Mouse (Mus musculus) forebrain, embryonic 12.5 days (tissue): ENCODE data around the gene Gm20388. TPM values are rescaled to one million over a fixed set of nuclear protein-coding genes. Genes with fewer than 3 reads are reported as not detected.
A peak's percentile ranks its signal among the peaks of the same experiment; 100 is the strongest.

Experiments
- ATAC-seq: fragments of 200-750 bp; cut with Nextera tagmentation; 2 replicates; pipeline ENCODE4 v1.8.0; 2017; ENCODE audit warnings: moderate TSS enrichment; ENCODE audit not compliant: low FRiP score
- H3K27ac ChIP-seq: fragments of 300-500 bp; sonication (generic); 2 replicates; pipeline ENCODE4 v1.5.1; 2016; ENCODE audit warnings: mild to moderate bottlenecking
- H3K27me3 ChIP-seq: fragments of 300-500 bp; sonication (generic); 2 replicates; pipeline ENCODE4 v1.6.1; 2016; ENCODE audit warnings: mild to moderate bottlenecking
- H3K36me3 ChIP-seq: fragments of 300-500 bp; sonication (generic); replicated peaks from 2 replicates; pipeline ENCODE4 v1.6.1; 2016; ENCODE audit warnings: mild to moderate bottlenecking
- H3K4me1 ChIP-seq: fragments of 300-500 bp; sonication (generic); 2 replicates; pipeline ENCODE4 v1.6.1; 2016
- H3K4me2 ChIP-seq: fragments of 300-500 bp; sonication (generic); 2 replicates; pipeline ENCODE4 v1.6.1; 2016; ENCODE audit warnings: mild to moderate bottlenecking, moderate library complexity
- H3K4me3 ChIP-seq: fragments of 300-500 bp; sonication (generic); replicated peaks from 2 replicates; pipeline ENCODE4 v1.5.1; 2016; ENCODE audit warnings: mild to moderate bottlenecking
- H3K9ac ChIP-seq: fragments of 300-500 bp; sonication (generic); 2 replicates; pipeline ENCODE4 v1.6.1; 2016; ENCODE audit warnings: mild to moderate bottlenecking
- H3K9me3 ChIP-seq: fragments of 300-500 bp; sonication (generic); 2 replicates; pipeline ENCODE4 v1.6.1; 2016
- WGBS: fragments of 180-500 bp; shearing (Covaris S2); methylation state at CpG from one replicate; pipeline ENCODE4 v1.1.7; 2016; 5-methylcytosine and 5-hydroxymethylcytosine counted together
- polyA plus RNA-seq: library from polyadenylated mRNA; unstranded; fragments of >200 nt; fragmentation: Nextera tagmentation; extraction: Ambion mirVana; gene quantifications from 2 replicates; pipeline ENCODE4 v1.2.1, GENCODE M21; 2016

Gm20388 gene
- polyA plus RNA-seq, 1 experiment from 2014 or later = not detected

DNA sequence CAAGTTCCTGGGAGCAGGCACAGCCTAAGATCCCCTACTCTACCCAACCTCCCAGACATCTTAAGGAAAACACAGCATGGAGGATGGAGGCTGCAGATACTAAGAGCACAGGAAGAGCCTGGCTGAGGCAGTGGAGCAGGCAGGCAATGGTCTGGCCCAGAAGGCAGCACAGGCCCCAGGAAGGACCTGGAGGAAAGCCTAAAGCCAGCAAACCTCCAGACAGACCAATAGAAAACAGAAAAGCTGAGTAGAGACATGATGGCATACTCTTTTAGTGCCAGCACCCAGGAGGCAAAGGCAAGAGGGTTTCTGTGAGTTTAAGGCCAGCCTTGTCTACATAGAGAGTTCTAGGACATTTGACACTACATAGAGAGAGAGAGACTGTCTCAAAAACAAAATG, 1702.8 kb downstream of the Gm20388 start:
- H3K4me3 ChIP-seq = no peak overlapping the region
- no peak for ATAC-seq
- H3K27ac ChIP-seq = no peak overlapping the region
- no peak overlapping the region for H3K9ac ChIP-seq
- H3K36me3 ChIP-seq = peaks cover 77% of the 10 kb centered on the region
- H3K27me3 ChIP-seq = no peaks in the 10 kb centered on the region
- no peaks in the 10 kb centered on the region; the same call in 1 of the 2 replicates for H3K4me1 ChIP-seq
- H3K9me3 ChIP-seq = no peaks in the 10 kb centered on the region
- H3K4me2 ChIP-seq = no peak overlapping the region

DNA sequence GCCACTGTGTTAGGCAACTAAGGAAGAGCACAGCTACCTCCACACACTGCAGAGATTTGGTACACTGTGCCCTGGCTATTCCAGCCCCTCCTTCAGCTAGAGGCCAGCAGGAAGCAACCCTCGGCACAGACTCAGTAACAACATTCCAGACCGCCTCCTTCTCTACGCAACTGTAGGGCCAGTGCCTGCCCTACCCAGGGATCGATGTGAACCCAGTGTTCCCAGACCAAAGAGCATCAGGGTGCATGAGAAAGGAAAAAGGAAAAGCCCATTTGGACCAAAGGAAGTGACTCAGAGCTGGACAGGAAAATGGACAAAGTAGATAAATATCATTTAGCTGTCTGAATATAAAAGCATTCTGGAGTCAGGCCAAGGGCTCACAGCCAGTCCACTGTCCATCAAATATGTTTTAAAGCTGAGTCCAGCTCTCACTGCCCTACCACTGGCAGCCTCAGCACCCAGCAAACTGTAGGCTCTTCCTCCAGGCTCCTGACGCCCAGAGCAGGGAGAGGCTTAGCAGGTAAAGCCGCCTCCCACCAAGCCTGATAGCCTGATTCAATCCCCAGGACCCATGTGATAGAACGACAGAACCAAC, 1708.9 kb downstream of the Gm20388 start:
- Histone ChIP-seq H3K9ac (no peak overlapping the region), H3K27me3 (no peaks in the 10 kb centered on the region), H3K4me1 (peaks cover 17% of the 10 kb centered on the region; the same call in 1 of the 2 replicates), H3K4me2 (no peak overlapping the region), H3K36me3 (peaks cover 33% of the 10 kb centered on the region), H3K27ac (no peak overlapping the region), H3K9me3 (no peaks in the 10 kb centered on the region), H3K4me3 (no peak overlapping the region)
- ATAC-seq = no peak
- WGBS = 79% methylated on average over 7 of the region's 7 CpGs

DNA sequence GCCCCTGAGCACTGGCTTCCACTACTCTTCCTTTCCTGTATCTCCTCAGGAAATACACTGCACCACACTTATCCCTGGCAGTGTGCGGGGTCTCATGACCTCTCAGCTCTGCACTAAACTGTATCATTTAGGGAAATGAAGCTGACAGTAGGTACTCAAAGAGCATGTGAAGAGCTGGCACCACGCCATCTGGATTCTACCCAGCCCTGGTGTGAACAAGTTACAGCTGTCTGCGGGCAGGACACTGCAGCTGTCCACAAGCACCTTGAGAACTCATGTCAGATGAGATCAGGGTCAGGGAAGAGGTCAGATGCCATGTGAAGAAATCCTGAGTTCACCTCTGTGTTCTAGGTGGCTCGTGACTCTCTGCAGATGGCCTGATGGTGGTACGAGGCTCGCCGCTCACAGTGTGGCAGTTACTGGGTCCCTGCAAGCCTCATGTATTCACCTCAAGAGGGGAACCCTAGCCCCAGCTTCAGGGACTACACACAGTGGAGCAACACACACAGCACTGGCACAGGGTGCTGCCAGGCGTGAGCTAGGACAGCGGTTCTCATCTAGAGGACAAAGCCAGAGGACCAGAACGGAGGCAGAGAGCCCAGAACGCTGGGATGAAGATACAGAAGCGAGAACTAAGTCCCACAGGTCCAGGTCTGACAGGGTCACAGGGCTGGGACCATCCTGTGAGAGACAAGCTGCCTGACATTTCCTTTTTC, 1710.3 kb downstream of the Gm20388 start:
- H3K4me2 ChIP-seq = no peak overlapping the region
- H3K9me3 ChIP-seq = no peaks in the 10 kb centered on the region
- H3K4me3 ChIP-seq = no peak overlapping the region
- no peaks in the 10 kb centered on the region for H3K27me3 ChIP-seq
- no peak for ATAC-seq
- 88% methylated on average over 12 of the region's 12 CpGs for WGBS
- H3K4me1 ChIP-seq = peaks cover 28% of the 10 kb centered on the region
- H3K27ac ChIP-seq = no peak overlapping the region
- no peak overlapping the region for H3K9ac ChIP-seq
- H3K36me3 ChIP-seq = peaks cover 33% of the 10 kb centered on the region

DNA sequence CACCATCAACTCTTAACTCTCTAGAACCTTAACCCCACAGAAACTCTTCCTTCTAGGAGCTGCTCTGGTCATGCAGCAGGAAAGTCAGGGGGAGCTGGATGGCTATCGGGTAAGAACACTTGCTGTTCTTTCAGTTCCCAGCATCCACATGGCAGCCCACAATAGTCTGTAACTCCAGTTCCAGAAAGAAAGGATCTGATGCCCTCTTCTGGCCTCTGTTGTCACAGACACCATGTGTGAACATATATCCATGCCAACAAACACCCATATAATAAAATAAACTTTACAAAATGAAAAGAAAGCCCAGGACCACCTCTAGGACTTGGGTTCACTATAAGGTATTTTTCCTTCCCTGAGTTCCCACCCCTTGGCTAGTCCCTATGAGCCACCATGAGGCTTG, 1711.2 kb downstream of the Gm20388 start:
- no peak for ATAC-seq
- H3K36me3 ChIP-seq = peaks cover 32% of the 10 kb centered on the region

DNA sequence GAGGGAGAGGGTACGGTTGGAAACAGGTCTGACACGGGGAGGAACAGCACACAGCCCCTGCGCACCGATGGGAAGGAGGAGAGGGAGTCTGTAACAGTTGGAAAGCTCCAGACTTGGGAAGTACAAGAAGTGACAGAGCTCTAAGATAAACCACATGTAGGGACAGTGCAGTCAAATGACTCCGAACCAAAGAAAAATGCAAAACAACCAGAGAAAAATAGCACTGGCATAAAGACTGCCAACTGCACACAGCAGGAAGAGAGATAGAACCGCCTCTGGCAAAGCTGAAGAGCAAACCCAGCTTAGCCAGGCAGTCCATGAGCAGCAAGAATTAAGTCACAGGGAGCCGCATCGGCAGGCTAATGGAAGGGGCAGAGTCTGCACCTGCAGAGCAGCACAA, 1712.4 kb downstream of the Gm20388 start:
- H3K27ac ChIP-seq = no peak overlapping the region
- H3K9me3 ChIP-seq = no peaks in the 10 kb centered on the region
- peaks cover 32% of the 10 kb centered on the region for H3K4me1 ChIP-seq
- WGBS = 84% methylated on average over 8 of the region's 8 CpGs
- H3K27me3 ChIP-seq = no peaks in the 10 kb centered on the region
- H3K4me3 ChIP-seq = no peak overlapping the region
- no peak overlapping the region for H3K9ac ChIP-seq
- H3K4me2 ChIP-seq = no peak overlapping the region
- H3K36me3 ChIP-seq = peaks cover 31% of the 10 kb centered on the region
- no peak for ATAC-seq

More for the DNA sequence above, 1711.2 kb downstream of the Gm20388 start:
- Histone ChIP-seq H3K4me3 (no peak overlapping the region), H3K27ac (no peak overlapping the region), H3K4me2 (no peak overlapping the region), H3K4me1 (peaks cover 32% of the 10 kb centered on the region), H3K9me3 (no peaks in the 10 kb centered on the region), H3K9ac (no peak overlapping the region), H3K27me3 (no peaks in the 10 kb centered on the region)
- WGBS = 44% methylated on average over 1 of the region's 1 CpGs

DNA sequence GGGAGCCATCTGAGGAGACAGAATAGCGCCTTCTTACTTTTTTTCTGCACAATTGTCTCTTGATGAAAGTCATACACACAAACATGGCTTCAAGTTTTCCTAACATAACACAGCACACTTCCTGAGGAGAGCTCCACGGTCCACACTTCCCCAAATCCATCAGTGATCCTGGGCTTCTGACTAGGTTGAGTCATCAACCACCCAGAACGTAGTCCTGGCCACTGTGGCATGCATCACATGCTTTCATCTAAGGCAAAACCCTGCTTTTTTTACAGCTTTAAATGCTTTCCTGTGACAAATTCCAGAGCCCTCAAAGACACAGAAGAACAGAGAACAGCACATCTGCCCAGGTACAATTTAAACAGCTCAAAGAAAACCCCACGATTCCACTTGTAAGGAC, 1718.0 kb downstream of the Gm20388 start:
- H3K36me3 ChIP-seq = peaks cover 35% of the 10 kb centered on the region
- no peaks in the 10 kb centered on the region for H3K27me3 ChIP-seq
- H3K9me3 ChIP-seq = no peaks in the 10 kb centered on the region
- H3K4me2 ChIP-seq = no peak overlapping the region
- H3K9ac ChIP-seq = no peak overlapping the region
- H3K4me3 ChIP-seq = no peak overlapping the region
- 96% methylated on average over 4 of the region's 4 CpGs for whole genome bisulfite sequencing
- H3K27ac ChIP-seq = no peak overlapping the region
- H3K4me1 ChIP-seq = peaks cover 15% of the 10 kb centered on the region
- ATAC-seq = no peak

DNA sequence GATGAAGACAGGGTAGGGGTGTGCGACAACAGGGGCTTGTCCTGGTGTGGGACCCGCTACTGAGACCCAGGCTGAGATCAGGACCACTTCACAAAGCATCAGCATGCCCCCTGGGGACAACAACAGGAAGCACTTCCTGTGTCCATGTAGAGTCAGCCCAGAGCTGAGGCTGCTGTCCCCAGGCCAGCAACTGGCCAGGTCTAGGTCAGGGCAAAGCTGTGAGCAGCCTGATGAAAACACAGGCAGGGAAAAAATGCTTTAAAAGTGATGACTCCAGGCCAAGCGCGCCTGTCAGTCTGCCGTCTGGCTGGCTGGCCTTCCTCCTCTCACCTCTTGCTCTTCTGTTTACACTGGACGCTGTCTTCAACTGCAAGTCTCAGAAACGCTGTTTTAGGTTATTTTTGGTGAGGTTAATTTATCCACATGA, 1721.0 kb downstream of the Gm20388 start:
- H3K4me1 ChIP-seq = no peaks in the 10 kb centered on the region
- H3K4me2 ChIP-seq = no peak overlapping the region
- H3K27ac ChIP-seq = no peak overlapping the region
- H3K4me3 ChIP-seq = no peak overlapping the region
- 83% methylated on average over 7 of the region's 7 CpGs for WGBS
- peaks cover 28% of the 10 kb centered on the region for H3K36me3 ChIP-seq
- no peak overlapping the region for H3K9ac ChIP-seq
- no peak for ATAC-seq
- H3K27me3 ChIP-seq = no peaks in the 10 kb centered on the region
- H3K9me3 ChIP-seq = no peaks in the 10 kb centered on the region

DNA sequence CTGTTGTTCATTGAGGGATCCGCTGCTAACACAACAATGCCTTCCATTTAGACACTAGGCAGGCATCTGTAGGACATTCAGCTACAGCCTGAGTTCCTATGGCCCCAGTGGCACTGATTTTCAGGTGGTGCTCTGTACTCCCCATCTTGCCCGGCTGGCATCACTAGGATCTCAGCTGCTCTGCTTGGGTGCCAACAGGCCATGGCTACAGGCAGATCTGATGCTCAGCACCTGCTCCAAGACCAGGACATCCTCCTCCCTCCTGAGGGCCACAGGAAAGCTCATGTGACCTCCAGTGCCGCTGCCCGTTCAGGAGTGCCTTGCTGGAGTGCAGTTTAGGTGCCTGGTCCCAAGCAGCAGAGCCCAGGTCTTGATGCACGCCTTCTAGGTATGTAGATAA, 1721.8 kb downstream of the Gm20388 start:
- ATAC-seq = no peak
- Histone ChIP-seq H3K4me3 (no peak overlapping the region), H3K4me2 (no peak overlapping the region), H3K4me1 (no peaks in the 10 kb centered on the region; the same call in 1 of the 2 replicates), H3K27me3 (no peaks in the 10 kb centered on the region), H3K36me3 (peaks cover 21% of the 10 kb centered on the region), H3K9ac (no peak overlapping the region), H3K9me3 (no peaks in the 10 kb centered on the region), H3K27ac (no peak overlapping the region)
- 84% methylated on average over 5 of the region's 5 CpGs for WGBS

DNA sequence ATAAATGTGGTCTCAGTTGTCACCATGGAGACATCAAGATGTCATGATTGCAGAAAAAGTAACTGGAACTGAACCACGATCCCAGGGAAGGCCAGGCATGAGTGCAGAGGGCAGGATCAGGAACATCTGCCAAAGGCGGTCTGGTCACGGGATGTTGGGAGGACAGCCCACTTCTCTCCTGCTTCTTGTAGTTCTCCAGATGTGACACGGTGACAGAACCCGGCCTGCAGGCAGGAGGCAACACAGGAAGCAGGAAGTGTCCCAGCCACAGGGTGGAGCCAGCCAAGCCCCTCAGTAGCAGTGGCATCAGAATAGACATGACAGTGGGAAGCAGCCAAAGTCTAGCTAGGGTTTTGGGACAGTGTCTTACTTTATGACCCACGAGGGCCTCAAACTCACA, 1724.9 kb downstream of the Gm20388 start:
- Histone ChIP-seq H3K4me2 (no peak overlapping the region), H3K27me3 (no peaks in the 10 kb centered on the region), H3K9me3 (no peaks in the 10 kb centered on the region), H3K4me3 (no peak overlapping the region), H3K4me1 (no peaks in the 10 kb centered on the region; the same call in 1 of the 2 replicates), H3K9ac (no peak overlapping the region), H3K27ac (no peak overlapping the region), H3K36me3 (peaks cover 7% of the 10 kb centered on the region; the same call in 1 of the 2 replicates)
- ATAC-seq = no peak
- WGBS = 89% methylated on average over 6 of the region's 6 CpGs

DNA sequence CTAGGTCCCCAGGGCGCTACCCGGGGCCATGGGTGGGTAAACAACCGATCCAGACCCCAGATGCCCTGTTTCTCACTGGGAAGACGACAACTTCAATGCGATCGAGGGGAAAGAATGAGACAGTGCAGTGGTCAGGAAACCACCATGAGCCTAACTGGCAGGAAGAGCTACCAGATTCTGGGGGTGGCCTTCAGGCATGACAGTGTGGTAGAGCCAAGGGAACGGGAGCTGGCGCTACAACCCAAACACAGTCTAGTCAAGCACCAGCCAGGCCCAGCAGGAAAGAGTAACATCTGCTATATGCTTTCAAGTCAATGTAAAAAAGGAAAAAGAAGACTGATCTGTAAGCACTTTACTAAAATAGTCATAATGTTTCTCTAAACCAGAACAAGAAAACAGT, 1725.5 kb downstream of the Gm20388 start:
- no peak for ATAC-seq
- H3K27ac ChIP-seq = no peak overlapping the region
- no peaks in the 10 kb centered on the region for H3K9me3 ChIP-seq
- no peaks in the 10 kb centered on the region for H3K27me3 ChIP-seq
- H3K4me3 ChIP-seq = no peak overlapping the region
- H3K36me3 ChIP-seq = peaks cover 7% of the 10 kb centered on the region; the same call in 1 of the 2 replicates
- no peak overlapping the region for H3K9ac ChIP-seq
- WGBS = 84% methylated on average over 8 of the region's 8 CpGs
- H3K4me2 ChIP-seq = no peak overlapping the region
- H3K4me1 ChIP-seq = no peaks in the 10 kb centered on the region; the same call in 1 of the 2 replicates

DNA sequence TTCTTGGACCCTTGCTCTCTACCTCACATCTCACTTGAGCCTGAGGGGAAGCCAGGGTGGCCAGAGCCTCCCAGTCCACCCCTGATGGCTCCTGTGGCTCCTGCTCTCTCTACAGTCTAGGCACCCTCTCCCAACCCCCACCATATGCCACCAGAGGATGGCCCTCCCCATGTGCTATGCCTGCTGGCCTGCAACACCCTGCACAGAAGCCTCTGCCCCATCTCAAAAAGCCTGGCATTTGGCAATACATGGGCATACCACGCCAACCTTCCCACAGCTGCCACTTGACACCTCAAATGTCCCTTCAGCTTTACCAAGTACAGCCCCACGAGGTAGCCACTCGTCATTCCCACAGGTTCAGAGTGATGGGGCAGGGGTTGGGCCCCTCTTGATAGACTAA, 1732.2 kb downstream of the Gm20388 start:
- no peak for ATAC-seq
- Histone ChIP-seq H3K27ac (0 out of 2 replicates have a peak overlapping the region, but pooled peaks have one; percentile 21), H3K9me3 (no peaks in the 10 kb centered on the region), H3K4me2 (0 out of 2 replicates have a peak overlapping the region, but pooled peaks have one; percentile 1), H3K36me3 (0 out of 2 replicates have a peak, but pooled peaks cover 3% of the 10 kb centered on the region), H3K9ac (peak overlapping the region; percentile 25; the same call in 1 of the 2 replicates), H3K4me3 (no peak overlapping the region), H3K4me1 (peaks cover 42% of the 10 kb centered on the region), H3K27me3 (no peaks in the 10 kb centered on the region)
- 79% methylated on average over 3 of the region's 3 CpGs for WGBS

DNA sequence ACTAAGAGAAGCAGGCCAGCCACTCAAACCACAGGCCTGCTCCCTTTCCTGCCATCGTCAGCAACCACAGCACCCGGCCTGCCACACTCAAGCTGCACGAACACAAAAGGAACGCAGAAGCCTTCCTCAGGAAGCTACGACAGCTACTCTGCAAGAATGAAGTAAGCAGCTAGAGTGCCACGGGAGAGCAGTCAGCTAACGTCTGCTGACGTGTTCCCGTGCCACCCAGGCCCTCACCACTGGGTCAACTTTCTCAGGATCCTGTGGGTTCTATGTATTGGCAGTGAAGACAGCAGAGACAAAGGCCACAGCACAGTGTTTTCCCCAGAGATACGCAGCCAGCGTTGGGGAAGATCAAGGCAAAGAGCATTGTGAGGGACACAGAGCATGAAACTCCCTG, 1732.7 kb downstream of the Gm20388 start:
- 0 out of 2 replicates have a peak overlapping the region, but pooled peaks have one; percentile 1 for H3K4me2 ChIP-seq
- peak overlapping the region; percentile 38 for H3K9ac ChIP-seq
- peaks cover 47% of the 10 kb centered on the region for H3K4me1 ChIP-seq
- peak overlapping the region; percentile 15; the same call in 1 of the 2 replicates for H3K27ac ChIP-seq
- no peaks in the 10 kb centered on the region for H3K27me3 ChIP-seq
- H3K4me3 ChIP-seq = 0 out of 2 replicates have a peak overlapping the region, but pooled peaks have one; percentile 2
- 0 out of 2 replicates have a peak, but pooled peaks cover 3% of the 10 kb centered on the region for H3K36me3 ChIP-seq
- 67% methylated on average over 11 of the region's 11 CpGs for WGBS
- no peak for ATAC-seq
- H3K9me3 ChIP-seq = no peaks in the 10 kb centered on the region
